Mouse (Mus musculus) hindbrain, embryonic 13.5 days (tissue): ENCODE measurements around the gene Iqsec3. TPM values are rescaled to one million over a fixed set of nuclear protein-coding genes. Genes with fewer than 3 reads are reported as not detected.

Source experiments
- ATAC-seq: fragments of 200-750 bp; cut with Nextera tagmentation; 2 replicates; pipeline ENCODE4 v1.8.0; 2017; ENCODE audit warnings: moderate TSS enrichment; ENCODE audit not compliant: low FRiP score
- H3K27ac ChIP-seq: fragments of 300-500 bp; sonication (generic); 2 replicates; pipeline ENCODE4 v1.5.1; 2015; ENCODE audit warnings: inconsistent platforms, mild to moderate bottlenecking, moderate library complexity
- H3K27me3 ChIP-seq: fragments of 300-500 bp; sonication (generic); 2 replicates; pipeline ENCODE4 v1.6.1; 2015; ENCODE audit warnings: mild to moderate bottlenecking, inconsistent platforms
- H3K36me3 ChIP-seq: fragments of 300-500 bp; sonication (generic); 2 replicates; pipeline ENCODE4 v1.6.1; 2015; ENCODE audit warnings: mild to moderate bottlenecking, inconsistent platforms
- H3K4me1 ChIP-seq: fragments of 300-500 bp; sonication (generic); replicated peaks from 2 replicates; pipeline ENCODE4 v1.6.1; 2015; ENCODE audit warnings: inconsistent platforms
- H3K4me2 ChIP-seq: fragments of 300-500 bp; sonication (generic); 2 replicates; pipeline ENCODE4 v1.6.1; 2015; ENCODE audit warnings: inconsistent platforms, mild to moderate bottlenecking, moderate library complexity
- H3K4me3 ChIP-seq: fragments of 300-500 bp; sonication (generic); 2 replicates; pipeline ENCODE4 v1.5.1; 2015; ENCODE audit warnings: mild to moderate bottlenecking, inconsistent platforms
- H3K9ac ChIP-seq: fragments of 300-500 bp; sonication (generic); 2 replicates; pipeline ENCODE4 v1.6.1; 2015; ENCODE audit warnings: mild to moderate bottlenecking, inconsistent platforms
- H3K9me3 ChIP-seq: fragments of 300-500 bp; sonication (generic); 2 replicates; pipeline ENCODE4 v1.6.1; 2016; ENCODE audit warnings: inconsistent platforms
- WGBS: fragments of 180-500 bp; shearing (Covaris S2); methylation state at CpG from one replicate; pipeline ENCODE4 v1.1.7; 2015; 5-methylcytosine and 5-hydroxymethylcytosine counted together
- polyA plus RNA-seq: library from polyadenylated mRNA; unstranded; fragments of >200 nt; fragmentation: Nextera tagmentation; extraction: Ambion mirVana; gene quantifications from 2 replicates; pipeline ENCODE4 v1.2.1, GENCODE M21; 2015

The Iqsec3 gene
- polyA plus RNA-seq, 1 experiment from 2014 or later, result 12.0 TPM

DNA sequence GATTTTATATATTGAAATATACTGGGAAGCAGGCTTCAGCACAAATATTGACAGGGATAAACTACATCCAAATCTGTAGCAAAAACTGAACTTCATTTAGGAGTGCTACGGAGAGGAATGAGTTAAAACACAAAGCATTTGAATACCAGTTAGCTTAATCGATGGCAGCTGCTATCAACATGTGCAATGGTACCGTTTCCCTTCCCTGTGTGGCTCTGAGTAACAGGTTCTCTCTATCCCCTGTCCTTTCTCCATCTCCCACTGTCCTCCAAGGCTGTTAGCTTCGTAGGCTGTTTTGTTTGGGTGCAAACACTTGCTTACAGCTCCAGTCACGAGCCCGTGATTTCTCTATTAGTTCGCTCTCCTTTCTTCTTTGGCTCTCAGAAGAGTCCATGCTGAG is 19.7 kb downstream of the Iqsec3 start:
- no peaks in the 10 kb centered on the region for H3K27me3 ChIP-seq
- H3K4me1 ChIP-seq, result peaks cover 63% of the 10 kb centered on the region

DNA sequence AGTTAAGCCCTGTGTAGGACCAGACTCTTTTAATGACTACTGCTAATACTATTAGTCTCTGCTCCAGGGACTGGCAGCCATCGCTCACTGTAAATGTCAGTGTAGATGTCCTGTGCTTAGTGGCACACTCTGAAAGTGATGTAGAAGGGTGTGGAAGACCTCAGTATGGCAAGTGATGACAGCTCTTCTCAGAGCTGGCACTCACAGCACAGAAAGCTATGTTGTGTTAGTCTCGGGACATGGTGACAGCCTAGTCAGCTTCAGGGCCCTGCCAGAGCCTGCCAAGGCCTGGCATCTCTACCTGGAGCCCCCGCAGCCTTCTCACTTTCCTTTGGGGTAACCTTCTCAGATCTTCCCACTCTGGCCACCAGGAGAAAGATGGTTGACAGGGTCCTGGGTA is 21.8 kb downstream of the Iqsec3 start:
- H3K27ac ChIP-seq, result no peak overlapping the region
- no peak overlapping the region for H3K4me3 ChIP-seq
- H3K9ac ChIP-seq, result no peak overlapping the region
- no peak for ATAC-seq
- 92% methylated on average over 3 of the region's 3 CpGs for WGBS
- H3K9me3 ChIP-seq, result no peaks in the 10 kb centered on the region
- peaks cover 44% of the 10 kb centered on the region for H3K4me1 ChIP-seq
- H3K36me3 ChIP-seq, result no peaks in the 10 kb centered on the region
- no peaks in the 10 kb centered on the region for H3K27me3 ChIP-seq
- no peak overlapping the region for H3K4me2 ChIP-seq

More for the DNA sequence above, 19.7 kb downstream of the Iqsec3 start:
- no peak overlapping the region for H3K4me3 ChIP-seq
- no peak for ATAC-seq
- no peaks in the 10 kb centered on the region for H3K36me3 ChIP-seq
- peak overlapping the region; percentile 20; the same call in 1 of the 2 replicates for H3K9ac ChIP-seq
- no peak overlapping the region for H3K4me2 ChIP-seq
- H3K9me3 ChIP-seq, result no peaks in the 10 kb centered on the region
- 43% methylated on average over 7 of the region's 7 CpGs for WGBS
- peak overlapping the region; percentile 84 for H3K27ac ChIP-seq

DNA sequence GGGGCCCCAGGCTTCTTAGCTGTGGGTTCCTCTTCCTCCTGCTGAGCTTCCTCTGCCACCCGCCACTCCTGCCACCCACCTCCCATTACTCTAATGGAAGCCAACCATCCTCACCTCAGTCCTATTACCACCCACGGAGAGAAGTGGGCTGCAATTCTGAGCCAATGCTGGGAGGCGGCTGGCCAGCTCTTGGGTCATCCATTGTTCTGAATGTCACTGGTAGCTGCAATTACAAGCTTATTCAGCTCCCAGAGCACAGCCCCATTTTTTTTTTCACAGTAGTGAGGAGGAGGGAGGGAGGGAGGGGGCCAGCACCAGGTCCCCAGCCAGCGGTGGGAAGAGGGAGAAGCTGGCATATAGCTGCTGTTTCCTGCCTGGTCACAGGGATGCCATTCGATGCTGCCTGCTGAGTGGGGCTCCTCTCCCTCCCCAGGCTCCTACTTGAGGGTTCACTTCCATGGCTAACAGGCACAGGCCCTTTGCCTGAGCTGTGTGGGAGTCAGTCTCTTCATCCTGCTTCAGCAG is 32.7 kb downstream of the Iqsec3 start:
- WGBS, result 12% methylated on average over 5 of the region's 5 CpGs
- H3K4me3 ChIP-seq, result no peak overlapping the region
- peaks cover 27% of the 10 kb centered on the region for H3K36me3 ChIP-seq
- peaks cover 1% of the 10 kb centered on the region; the same call in 1 of the 2 replicates for H3K9me3 ChIP-seq
- H3K27ac ChIP-seq, result no peak overlapping the region
- peaks cover 10% of the 10 kb centered on the region for H3K4me1 ChIP-seq
- 0 out of 2 replicates have a peak, but pooled peaks have one; percentile 22 for ATAC-seq
- H3K4me2 ChIP-seq, result no peak overlapping the region
- H3K9ac ChIP-seq, result no peak overlapping the region
- H3K27me3 ChIP-seq, result no peaks in the 10 kb centered on the region

DNA sequence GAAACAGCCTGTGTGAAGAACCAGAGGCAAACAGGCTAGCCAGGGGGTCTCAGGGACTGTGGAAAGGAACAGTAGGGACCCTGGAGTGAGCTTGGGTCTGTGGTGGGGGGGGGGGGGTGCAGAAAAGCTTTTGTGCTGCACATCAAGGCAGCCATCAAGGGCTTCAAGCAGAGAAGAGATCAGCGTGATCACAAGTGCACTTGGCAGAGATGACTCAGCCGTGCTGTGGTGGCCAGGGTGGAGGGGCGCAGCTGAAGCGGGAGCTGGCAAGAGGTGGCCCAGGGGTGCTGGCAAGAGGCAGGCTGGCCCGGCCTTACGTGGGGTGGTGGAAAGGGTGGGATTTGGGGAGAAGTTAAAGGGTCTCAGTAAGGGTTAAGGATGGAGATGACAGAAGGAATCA is 48.6 kb downstream of the Iqsec3 start:
- Histone ChIP-seq H3K4me1 (peaks cover 15% of the 10 kb centered on the region), H3K4me3 (no peak overlapping the region), H3K27me3 (peaks cover 6% of the 10 kb centered on the region; the same call in 1 of the 2 replicates), H3K9me3 (no peaks in the 10 kb centered on the region), H3K4me2 (no peak overlapping the region), H3K9ac (no peak overlapping the region), H3K36me3 (no peaks in the 10 kb centered on the region), H3K27ac (no peak overlapping the region)
- ATAC-seq, result no peak
- 36% methylated on average over 6 of the region's 6 CpGs for WGBS

DNA sequence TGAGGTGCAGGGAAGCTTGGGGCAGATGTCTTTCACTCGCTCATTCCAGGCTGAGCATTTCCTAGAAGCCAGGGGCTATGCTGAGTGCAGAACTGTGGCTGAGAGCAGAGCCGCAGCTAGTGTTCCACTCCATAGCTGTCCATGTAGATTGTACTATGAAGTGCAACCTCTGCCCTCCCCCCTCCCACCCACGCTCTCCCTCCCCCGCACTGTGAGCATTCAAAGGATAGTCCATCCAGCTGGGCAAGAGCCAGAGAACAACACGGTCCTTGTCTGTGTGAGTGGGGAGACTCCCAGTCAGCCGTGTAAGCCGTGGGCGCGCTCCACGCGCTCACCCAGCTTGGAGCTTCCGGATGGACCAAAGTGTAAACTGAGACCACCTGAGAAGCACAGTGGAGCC is 49.1 kb downstream of the Iqsec3 start:
- Histone ChIP-seq H3K4me1 (peaks cover 15% of the 10 kb centered on the region), H3K27me3 (peaks cover 2% of the 10 kb centered on the region; the same call in 1 of the 2 replicates), H3K36me3 (no peaks in the 10 kb centered on the region), H3K4me2 (no peak overlapping the region), H3K9ac (no peak overlapping the region), H3K4me3 (no peak overlapping the region), H3K27ac (no peak overlapping the region), H3K9me3 (no peaks in the 10 kb centered on the region)
- ATAC-seq, result 0 out of 2 replicates have a peak, but pooled peaks have one; percentile 5
- WGBS, result 45% methylated on average over 12 of the region's 12 CpGs

DNA sequence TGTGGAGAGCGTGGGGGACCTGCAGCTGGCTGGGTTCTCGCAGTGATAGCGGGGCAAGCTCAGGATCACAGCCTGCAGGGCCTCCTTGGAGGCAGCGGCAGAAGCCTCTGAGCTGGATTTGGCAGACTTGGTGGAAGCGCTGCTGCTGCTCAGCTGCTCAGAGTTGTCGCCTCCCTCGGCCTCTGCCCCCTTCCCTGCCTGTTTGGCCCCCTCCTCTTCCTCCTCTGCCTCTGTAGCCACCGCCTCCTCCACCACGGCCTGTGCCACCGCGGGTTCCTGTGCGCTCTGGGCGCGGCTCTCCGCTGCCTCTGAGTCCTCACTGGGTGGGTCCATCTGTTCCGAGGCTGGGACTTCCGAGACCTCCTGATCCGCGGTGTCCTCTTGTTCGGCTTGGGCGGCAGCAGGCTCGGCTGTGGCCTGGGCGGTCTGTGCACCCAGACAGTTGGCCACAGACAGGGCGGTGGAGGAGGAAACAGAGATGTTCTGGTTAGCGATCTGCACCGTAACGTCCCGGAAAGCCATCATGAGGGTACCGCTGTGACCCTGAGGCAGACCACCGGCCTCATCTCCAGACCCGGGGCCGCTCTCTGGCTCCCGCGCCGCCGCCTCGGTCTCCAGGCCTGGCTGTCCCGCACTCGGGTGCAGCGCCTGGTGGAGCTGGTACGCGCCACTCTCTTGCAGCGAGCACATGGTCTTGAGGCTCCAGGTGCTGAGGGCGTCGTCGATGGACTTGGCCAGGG is 60.8 kb downstream of the Iqsec3 start:
- ATAC-seq, result no peak; the same call in 1 of the 2 replicates
- peak overlapping the region; percentile 17 for H3K4me3 ChIP-seq
- H3K36me3 ChIP-seq, result peaks cover 7% of the 10 kb centered on the region; the same call in 1 of the 2 replicates
- no peak overlapping the region for H3K27ac ChIP-seq
- H3K4me2 ChIP-seq, result peak overlapping the region; percentile 43
- 4% methylated on average over 40 of the region's 46 CpGs for WGBS
- H3K27me3 ChIP-seq, result peaks cover 61% of the 10 kb centered on the region
- peaks cover 20% of the 10 kb centered on the region for H3K4me1 ChIP-seq
- peak overlapping the region; percentile 19 for H3K9ac ChIP-seq
- H3K9me3 ChIP-seq, result no peaks in the 10 kb centered on the region

DNA sequence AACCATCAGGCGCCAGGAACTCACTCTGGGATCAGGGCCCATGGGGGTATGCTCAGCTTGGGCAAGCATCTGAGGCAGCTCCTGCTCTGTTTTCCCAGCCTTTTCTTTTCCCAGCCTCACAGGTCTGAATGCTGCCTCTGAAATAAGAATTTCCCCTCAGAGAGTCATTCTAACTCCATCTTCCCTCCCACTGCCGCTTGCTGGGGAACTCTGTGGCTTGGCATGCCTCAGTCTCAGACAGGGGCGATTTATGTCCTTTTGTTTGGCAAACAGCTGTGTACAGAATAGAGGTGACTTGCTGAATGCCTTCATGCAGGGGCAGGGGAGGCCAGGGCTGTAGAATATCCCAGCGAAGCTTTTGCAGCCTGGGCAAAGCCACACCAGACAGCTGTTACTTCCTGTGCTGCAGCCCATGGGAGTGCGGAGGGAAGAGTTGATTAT is 65.9 kb downstream of the Iqsec3 start:
- H3K9ac ChIP-seq, result peak overlapping the region; percentile 36; the same call in 1 of the 2 replicates
- peaks cover 32% of the 10 kb centered on the region for H3K4me1 ChIP-seq
- H3K27me3 ChIP-seq, result peaks cover 32% of the 10 kb centered on the region
- no peak; the same call in 1 of the 2 replicates for ATAC-seq
- H3K4me3 ChIP-seq, result no peak overlapping the region
- H3K27ac ChIP-seq, result peak overlapping the region; percentile 85
- H3K9me3 ChIP-seq, result no peaks in the 10 kb centered on the region
- peaks cover 2% of the 10 kb centered on the region; the same call in 1 of the 2 replicates for H3K36me3 ChIP-seq
- no peak overlapping the region for H3K4me2 ChIP-seq
- WGBS, result 22% methylated on average over 5 of the region's 5 CpGs

DNA sequence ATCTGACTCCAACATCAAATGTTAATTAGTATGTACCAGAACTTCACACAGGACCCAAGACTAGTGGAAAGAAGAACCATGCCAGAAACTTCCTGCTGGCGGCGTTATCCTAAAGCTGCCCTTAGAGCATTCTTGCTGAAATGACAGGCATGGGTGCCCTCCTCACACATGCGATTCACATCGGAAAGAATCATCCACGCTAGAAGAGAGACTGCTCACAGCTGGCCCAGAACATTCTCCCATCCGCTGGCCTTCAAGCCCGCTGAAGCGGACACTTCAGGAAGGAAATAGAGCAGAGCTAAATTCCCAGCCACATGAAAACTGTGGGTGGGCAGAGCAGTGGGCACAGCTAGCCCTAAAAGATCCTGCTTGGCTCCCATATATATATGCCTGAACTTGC is 68.2 kb downstream of the Iqsec3 start:
- no peak overlapping the region for H3K4me2 ChIP-seq
- no peak for ATAC-seq
- WGBS, result 92% methylated on average over 8 of the region's 8 CpGs
- no peaks in the 10 kb centered on the region for H3K9me3 ChIP-seq
- peaks cover 31% of the 10 kb centered on the region for H3K4me1 ChIP-seq
- peaks cover 9% of the 10 kb centered on the region; the same call in 1 of the 2 replicates for H3K27me3 ChIP-seq
- H3K4me3 ChIP-seq, result no peak overlapping the region
- H3K36me3 ChIP-seq, result no peaks in the 10 kb centered on the region
- H3K27ac ChIP-seq, result no peak overlapping the region
- no peak overlapping the region for H3K9ac ChIP-seq

DNA sequence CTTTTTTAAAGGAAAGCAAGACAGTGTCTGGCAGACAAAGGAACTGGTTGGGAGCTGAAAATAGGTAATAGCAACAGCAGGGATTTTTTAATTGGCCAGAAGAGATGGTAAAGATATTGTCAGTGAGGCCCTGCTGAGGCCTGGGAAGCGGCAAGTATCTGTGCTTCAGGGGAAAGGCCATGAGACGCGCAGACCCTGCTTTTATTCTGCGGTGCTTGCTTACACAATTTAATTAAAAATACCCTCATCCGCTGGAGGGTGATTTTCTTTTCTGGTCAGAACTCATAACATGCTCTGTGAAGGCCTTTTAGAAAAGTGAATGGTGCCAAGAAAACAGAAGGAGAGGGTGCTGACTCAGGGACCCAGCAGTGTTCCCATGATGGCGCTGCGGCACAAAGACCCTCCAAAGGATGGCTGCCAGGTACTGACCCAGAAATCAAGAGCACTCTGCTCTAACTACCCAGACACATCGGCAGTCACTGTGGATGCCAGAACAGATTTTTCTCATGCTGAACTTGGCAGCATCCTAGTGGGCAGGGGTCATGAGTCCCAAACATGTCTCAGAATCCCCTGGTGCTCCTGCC is 70.7 kb downstream of the Iqsec3 start:
- peaks cover 26% of the 10 kb centered on the region for H3K4me1 ChIP-seq
- no peaks in the 10 kb centered on the region for H3K36me3 ChIP-seq
- H3K9me3 ChIP-seq, result no peaks in the 10 kb centered on the region
- H3K4me3 ChIP-seq, result no peak overlapping the region
- peak; percentile 59 for ATAC-seq
- WGBS, result 57% methylated on average over 8 of the region's 8 CpGs
- H3K4me2 ChIP-seq, result no peak overlapping the region
- peak overlapping the region; percentile 84 for H3K27ac ChIP-seq
- peak overlapping the region; percentile 53; the same call in 1 of the 2 replicates for H3K9ac ChIP-seq
- H3K27me3 ChIP-seq, result no peaks in the 10 kb centered on the region

DNA sequence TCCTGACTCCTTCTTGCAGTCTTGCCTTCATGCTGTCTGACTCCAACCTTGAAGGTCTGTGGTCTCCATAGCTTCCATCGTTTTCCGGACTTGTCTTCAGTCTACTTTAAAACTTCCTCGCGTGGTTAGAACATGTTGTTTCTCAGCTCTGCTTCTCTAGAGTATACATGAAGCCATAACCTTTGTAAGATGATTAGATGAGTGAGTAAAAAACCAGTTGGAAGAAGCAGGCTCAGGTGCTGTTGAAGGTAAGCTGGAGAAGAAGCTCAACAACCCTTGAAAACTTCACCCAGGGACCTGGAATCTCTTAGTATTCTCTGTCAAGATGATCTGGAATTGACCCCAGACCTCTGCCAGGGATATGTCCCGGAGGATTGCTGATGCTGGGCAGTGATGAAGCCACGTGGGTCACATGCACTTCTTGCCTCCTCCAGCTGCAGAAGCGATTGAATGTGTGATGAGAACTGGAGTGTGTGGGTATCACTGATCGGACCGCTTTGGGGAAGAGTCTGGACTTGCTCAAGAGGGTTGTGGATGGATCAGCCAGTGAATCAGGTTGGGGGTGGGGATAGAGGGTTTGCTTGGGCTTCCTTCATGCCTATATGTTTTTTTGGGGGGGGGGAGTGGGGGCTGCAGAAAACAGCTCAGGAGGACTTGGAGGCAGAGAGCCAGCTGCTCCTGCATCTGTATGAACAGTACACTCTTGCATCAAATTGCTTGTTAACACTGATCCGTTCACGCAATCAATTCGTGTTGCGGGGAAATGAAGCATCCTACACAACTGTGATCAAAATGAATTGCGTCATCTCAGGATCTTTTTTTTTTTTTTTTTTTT is 71.4 kb downstream of the Iqsec3 start:
- no peak overlapping the region for H3K9ac ChIP-seq
- WGBS, result 71% methylated on average over 14 of the region's 14 CpGs
- ATAC-seq, result peak; percentile 50

DNA sequence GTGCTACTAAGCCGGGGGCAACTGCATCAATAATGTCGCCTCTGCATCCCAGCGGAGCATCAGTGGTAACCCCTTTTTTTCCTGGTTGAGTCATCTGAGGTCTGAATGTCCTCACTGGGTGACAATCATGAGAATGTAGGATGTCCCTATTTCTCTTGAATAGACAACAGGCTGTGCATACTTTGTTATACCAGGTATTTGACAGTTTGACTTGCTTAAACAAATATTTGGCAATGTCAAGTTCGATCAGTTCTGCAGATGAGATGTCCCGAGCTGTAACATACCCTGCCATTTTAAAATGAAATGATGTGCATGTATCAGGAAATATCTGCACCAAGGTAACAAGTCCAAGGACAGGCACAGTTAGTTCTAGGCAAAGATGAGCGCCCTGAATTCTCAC is 72.3 kb downstream of the Iqsec3 start:
- Histone ChIP-seq H3K36me3 (no peaks in the 10 kb centered on the region), H3K9me3 (no peaks in the 10 kb centered on the region), H3K27ac (no peak overlapping the region), H3K27me3 (no peaks in the 10 kb centered on the region), H3K4me2 (no peak overlapping the region), H3K4me3 (no peak overlapping the region), H3K4me1 (peaks cover 20% of the 10 kb centered on the region), H3K9ac (no peak overlapping the region)
- no peak for ATAC-seq
- WGBS, result 93% methylated on average over 6 of the region's 6 CpGs

More for the DNA sequence above, 71.4 kb downstream of the Iqsec3 start:
- no peaks in the 10 kb centered on the region for H3K9me3 ChIP-seq
- no peak overlapping the region for H3K4me2 ChIP-seq
- H3K27me3 ChIP-seq, result no peaks in the 10 kb centered on the region
- H3K36me3 ChIP-seq, result no peaks in the 10 kb centered on the region
- peaks cover 20% of the 10 kb centered on the region for H3K4me1 ChIP-seq
- no peak overlapping the region for H3K4me3 ChIP-seq
- peak overlapping the region; percentile 84 for H3K27ac ChIP-seq
